Mouse (Mus musculus) embryonic facial prominence, embryonic 14.5 days (tissue): ENCODE measurements around the gene Ikbip. TPM values are rescaled to one million over a fixed set of nuclear protein-coding genes. Genes with fewer than 3 reads are reported as not detected.
A peak's percentile ranks its signal among the peaks of the same experiment; 100 is the strongest.

Source experiments
- ATAC-seq: fragments of 200-750 bp; cut with Nextera tagmentation; 2 replicates; pipeline ENCODE4 v1.8.0; 2017; ENCODE audit warnings: low read depth, moderate number of reproducible peaks, moderate TSS enrichment
- DNase-seq: peaks from one replicate; pipeline ENCODE4 v3.0.0-alpha.2; 2015; ENCODE audit warnings: low spot score
- H3K27ac ChIP-seq: fragments of 300-500 bp; sonication (generic); replicated peaks from 2 replicates; pipeline ENCODE4 v1.5.1; 2014; ENCODE audit warnings: low read depth, mild to moderate bottlenecking, low read length, moderate library complexity
- H3K27me3 ChIP-seq: fragments of 300-500 bp; sonication (generic); replicated peaks from 2 replicates; pipeline ENCODE4 v1.6.1; 2014; ENCODE audit warnings: low read length; ENCODE audit not compliant: control insufficient read depth, insufficient read depth
- H3K36me3 ChIP-seq: fragments of 300-500 bp; sonication (generic); 2 replicates; pipeline ENCODE4 v1.6.1; 2014; ENCODE audit warnings: low read length, mixed read lengths; ENCODE audit not compliant: control insufficient read depth, insufficient read depth
- H3K4me1 ChIP-seq: fragments of 300-500 bp; sonication (generic); 2 replicates; pipeline ENCODE4 v1.6.1; 2014; ENCODE audit warnings: antibody characterized with exemption, low read length; ENCODE audit not compliant: control insufficient read depth, insufficient read depth
- H3K4me2 ChIP-seq: fragments of 300-500 bp; sonication (generic); 2 replicates; pipeline ENCODE4 v1.6.1; 2014; ENCODE audit warnings: low read depth, mild to moderate bottlenecking, low read length, moderate library complexity, mixed read lengths
- H3K4me3 ChIP-seq: fragments of 300-500 bp; sonication (generic); 2 replicates; pipeline ENCODE4 v1.5.1; 2014; ENCODE audit warnings: low read depth, mild to moderate bottlenecking, low read length
- H3K9ac ChIP-seq: fragments of 300-500 bp; sonication (generic); 2 replicates; pipeline ENCODE4 v1.6.1; 2014; ENCODE audit warnings: low read depth, mild to moderate bottlenecking, low read length, moderate library complexity, mixed read lengths
- H3K9me3 ChIP-seq: fragments of 300-500 bp; sonication (generic); 2 replicates; pipeline ENCODE4 v1.6.1; 2016; ENCODE audit warnings: low read length; ENCODE audit not compliant: control insufficient read depth
- WGBS: fragments of 180-500 bp; shearing (Covaris S2); extraction: QIAGEN DNeasy Blood & Tissue Kit; methylation state at CpG from one replicate; pipeline ENCODE4 v1.1.7; 2014; 5-methylcytosine and 5-hydroxymethylcytosine counted together
- polyA plus RNA-seq: library from polyadenylated mRNA; unstranded; fragments of >200 nt; fragmentation: Nextera tagmentation; extraction: Ambion mirVana; gene quantifications from 2 replicates; pipeline ENCODE4 v1.2.1, GENCODE M21; 2014

Ikbip gene
- polyA plus RNA-seq, 1 experiment from 2014 or later = 79.6 TPM

DNA sequence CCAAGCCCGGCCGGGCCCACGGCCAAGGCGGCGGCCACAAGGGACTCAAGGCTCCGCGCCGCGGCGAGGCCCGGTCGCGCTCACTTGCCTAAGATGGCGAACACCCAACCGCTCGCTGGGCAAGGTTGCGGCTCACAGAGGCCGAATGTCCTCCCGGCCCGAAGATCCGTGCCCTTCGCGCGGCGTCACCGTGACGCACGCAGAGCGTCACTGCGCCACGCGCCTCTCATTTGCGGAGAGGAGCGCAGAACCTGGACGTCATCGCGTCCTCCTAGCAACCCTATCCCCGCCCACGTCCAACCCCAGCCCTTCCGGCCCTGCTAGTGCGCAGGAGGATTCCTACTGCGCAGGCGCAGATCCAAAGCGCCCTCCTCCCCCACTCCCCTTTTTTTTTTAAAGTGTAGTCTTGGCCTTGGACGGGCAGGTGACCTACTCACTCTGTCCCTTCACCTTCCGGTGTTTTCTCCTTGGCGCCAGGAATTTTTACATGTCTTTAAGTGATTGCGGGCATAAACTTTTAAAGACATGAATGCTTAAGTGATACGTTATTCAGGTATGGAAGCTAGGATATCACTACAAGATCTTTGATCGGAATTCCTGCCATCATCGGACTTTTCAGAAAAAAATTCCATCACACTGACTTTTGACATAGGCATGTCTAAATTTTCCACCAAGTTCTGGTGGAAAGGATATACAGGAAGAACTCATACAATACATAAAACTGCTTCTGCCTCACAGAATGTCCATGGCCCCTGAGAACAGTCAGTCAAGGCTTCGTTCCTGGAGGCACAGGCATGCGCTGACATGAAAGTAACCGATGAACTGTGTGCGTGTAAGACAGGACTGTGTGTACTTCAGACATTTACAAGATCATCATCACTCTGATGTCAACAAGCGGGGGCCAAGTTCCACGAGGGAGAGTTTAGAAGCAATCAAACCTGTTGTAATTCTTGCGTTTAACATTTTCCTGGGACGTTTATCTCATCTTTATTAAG lies 41.4 kb downstream of the Ikbip start, which contains the start of gene Slc25a3:
Slc25a3 (minus strand) TSS at position 232 of the 995 bp plus-strand sequence.
- Histone ChIP-seq H3K4me3 (peak within 1 kb of the TSS; percentile 99), H3K27me3 (no peaks in the 10 kb centered on the region), H3K4me2 (peak within 1 kb of the TSS; percentile 91), H3K27ac (peak within 1 kb of the TSS; percentile 94), H3K36me3 (peaks cover 30% of the 10 kb centered on the region), H3K9ac (peak within 1 kb of the TSS; percentile 99), H3K9me3 (no peaks in the 10 kb centered on the region), H3K4me1 (peaks cover 7% of the 10 kb centered on the region; the same call in 1 of the 2 replicates)
- peak; percentile 100 for ATAC-seq
- peak; percentile 99 for DNase-seq
- WGBS = 24% methylated on average over 27 of the region's 59 CpGs

DNA sequence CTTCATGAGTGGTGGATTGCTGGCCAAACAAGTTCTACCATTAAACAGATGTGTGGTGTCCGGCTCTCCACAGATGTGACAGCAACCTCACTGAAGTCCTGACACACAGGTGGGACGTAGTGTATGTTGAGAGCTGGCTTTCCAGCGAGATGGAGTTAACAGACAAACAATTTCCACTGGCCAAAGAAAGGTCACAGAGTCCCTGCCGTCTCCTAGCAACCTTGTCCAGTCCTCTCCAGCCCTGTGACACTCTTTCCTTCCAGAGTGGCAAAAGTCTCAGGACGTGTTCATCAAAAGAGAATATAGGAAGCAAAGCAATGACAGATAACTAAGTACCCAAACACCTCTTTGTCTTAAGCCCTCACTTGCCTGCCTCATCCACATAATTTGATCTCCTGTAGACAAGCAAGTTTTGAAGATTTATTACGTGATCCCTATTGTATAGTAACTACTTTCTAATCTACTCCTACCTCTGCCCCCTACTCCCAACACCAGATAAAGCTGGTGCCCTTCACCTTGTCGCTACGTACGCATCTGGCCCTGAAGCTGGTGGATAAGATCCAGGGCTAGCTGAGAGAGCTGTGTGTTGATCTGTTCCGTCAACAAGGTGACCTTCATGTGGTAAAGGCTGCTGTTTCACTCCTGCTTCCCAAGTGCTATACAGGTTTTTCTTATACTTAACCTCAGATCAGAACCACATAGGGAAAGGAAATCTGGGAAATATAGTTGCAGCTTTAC lies 44.0 kb downstream of the Ikbip start:
- Histone ChIP-seq H3K27me3 (no peaks in the 10 kb centered on the region), H3K36me3 (peaks cover 4% of the 10 kb centered on the region), H3K4me3 (no peak overlapping the region), H3K27ac (no peak overlapping the region), H3K9me3 (0 out of 2 replicates have a peak, but pooled peaks cover 3% of the 10 kb centered on the region), H3K4me1 (peaks cover 6% of the 10 kb centered on the region; the same call in 1 of the 2 replicates), H3K9ac (no peak overlapping the region), H3K4me2 (no peak overlapping the region)
- ATAC-seq (no peak), DNase-seq (no peak)
- 71% methylated on average over 10 of the region's 10 CpGs for WGBS

DNA sequence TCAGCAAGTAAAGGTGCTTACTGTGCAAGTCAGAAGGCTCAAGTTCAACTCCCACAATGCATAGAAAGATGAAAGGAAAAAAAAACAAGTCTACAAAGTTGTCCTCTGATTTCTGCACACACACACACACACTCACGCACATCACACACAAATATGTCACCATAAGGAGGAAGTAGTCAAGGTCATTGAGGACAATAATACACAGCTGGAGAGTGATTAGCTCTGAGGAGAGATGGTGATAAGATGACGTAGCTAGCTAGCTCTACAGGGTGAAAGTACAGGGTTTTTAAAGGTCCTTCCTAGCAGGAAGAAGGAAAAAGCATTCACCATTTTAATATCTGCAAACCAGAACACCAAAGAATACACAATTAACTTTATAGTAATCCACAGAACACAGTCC lies 44.7 kb downstream of the Ikbip start:
- 0 out of 2 replicates have a peak, but pooled peaks cover 3% of the 10 kb centered on the region for H3K9me3 ChIP-seq
- no peak overlapping the region for H3K4me3 ChIP-seq
- 0 out of 2 replicates have a peak, but pooled peaks cover 4% of the 10 kb centered on the region for H3K4me1 ChIP-seq
- WGBS = 74% methylated on average over 2 of the region's 2 CpGs
- H3K36me3 ChIP-seq = no peaks in the 10 kb centered on the region
- ATAC-seq = no peak
- no peak for DNase-seq
- no peaks in the 10 kb centered on the region for H3K27me3 ChIP-seq
- H3K9ac ChIP-seq = no peak overlapping the region
- H3K4me2 ChIP-seq = no peak overlapping the region
- no peak overlapping the region for H3K27ac ChIP-seq

DNA sequence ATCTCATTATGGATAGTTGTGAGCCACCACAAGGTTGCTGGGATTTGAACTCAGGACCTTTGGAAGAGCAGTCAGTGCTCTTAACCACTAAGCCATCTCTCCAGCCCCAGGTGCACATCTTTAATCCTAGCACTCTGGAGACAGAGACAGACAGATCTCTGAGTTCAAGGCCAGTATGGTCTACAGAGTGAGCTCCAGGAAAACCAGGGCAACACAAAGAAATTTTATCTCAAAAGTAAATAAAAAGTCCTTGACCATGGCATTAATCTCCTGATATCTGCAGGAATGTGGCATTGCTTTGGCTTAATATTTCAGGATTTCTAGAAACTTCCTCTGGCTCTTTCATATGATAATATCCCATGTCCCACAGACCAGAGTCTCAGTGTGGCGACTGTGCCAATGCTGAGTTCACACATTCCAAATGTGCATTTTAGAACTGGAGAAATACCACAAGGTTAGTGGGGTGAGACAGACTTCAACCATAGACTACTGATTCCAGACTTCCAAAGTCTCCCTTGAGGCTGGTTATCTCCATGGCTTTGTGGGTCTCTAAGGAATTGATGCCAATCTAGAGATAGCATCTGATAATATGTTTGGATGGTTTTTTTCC lies 45.9 kb downstream of the Ikbip start:
- Histone ChIP-seq H3K9ac (no peak overlapping the region), H3K27ac (no peak overlapping the region), H3K4me1 (0 out of 2 replicates have a peak, but pooled peaks cover 4% of the 10 kb centered on the region), H3K4me2 (no peak overlapping the region), H3K27me3 (no peaks in the 10 kb centered on the region), H3K36me3 (no peaks in the 10 kb centered on the region), H3K4me3 (no peak overlapping the region), H3K9me3 (0 out of 2 replicates have a peak, but pooled peaks cover 3% of the 10 kb centered on the region)
- no peak for DNase-seq
- ATAC-seq = no peak
- 55% methylated on average over 1 of the region's 1 CpGs for WGBS

DNA sequence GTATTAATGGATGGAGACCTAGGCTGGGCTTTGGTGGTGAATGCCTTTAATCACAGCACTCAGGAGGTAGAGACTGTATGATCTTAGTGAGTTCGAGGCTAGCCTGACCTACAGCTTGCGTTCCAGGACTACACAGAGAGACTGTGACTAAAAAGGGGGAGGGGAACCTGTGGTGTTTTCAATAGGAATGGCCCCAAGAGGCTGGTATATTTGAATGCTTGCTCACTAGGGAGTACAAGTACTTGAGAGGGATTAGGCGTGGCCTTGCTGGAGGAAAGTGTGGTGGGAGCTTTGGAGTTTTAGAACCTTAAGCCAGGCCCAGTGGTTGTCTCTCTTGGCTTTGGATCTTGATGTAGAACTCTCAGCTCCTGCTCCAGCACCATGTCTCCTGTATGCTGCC lies 48.1 kb downstream of the Ikbip start:
- no peak overlapping the region for H3K9ac ChIP-seq
- no peaks in the 10 kb centered on the region for H3K27me3 ChIP-seq
- H3K27ac ChIP-seq = no peak overlapping the region
- ATAC-seq (no peak), DNase-seq (no peak)
- 0 out of 2 replicates have a peak, but pooled peaks cover 3% of the 10 kb centered on the region for H3K9me3 ChIP-seq
- no peak overlapping the region for H3K4me3 ChIP-seq
- H3K36me3 ChIP-seq = no peaks in the 10 kb centered on the region
- 85% methylated on average over 3 of the region's 3 CpGs for WGBS
- H3K4me1 ChIP-seq = no peaks in the 10 kb centered on the region
- H3K4me2 ChIP-seq = no peak overlapping the region

DNA sequence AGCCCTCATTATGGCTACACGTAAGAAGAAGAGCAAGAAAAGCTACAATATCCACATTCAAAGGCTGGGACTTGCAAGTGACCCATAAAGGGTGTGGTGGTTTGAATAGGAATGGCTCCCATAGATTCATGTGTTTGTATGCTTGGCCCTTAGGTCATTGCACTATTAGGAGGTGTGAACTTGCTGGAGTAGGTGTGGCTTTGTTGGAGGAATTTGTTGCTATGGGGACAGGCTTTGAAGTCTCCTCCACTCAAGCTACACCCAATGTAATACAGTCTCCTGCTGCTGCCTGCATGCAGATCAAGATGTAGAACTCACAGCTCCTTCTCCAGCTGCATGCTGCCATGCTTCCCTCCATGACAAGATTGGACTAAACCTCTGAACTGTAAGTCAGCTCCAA lies 48.8 kb downstream of the Ikbip start:
- Histone ChIP-seq H3K27me3 (no peaks in the 10 kb centered on the region), H3K27ac (no peak overlapping the region), H3K9me3 (0 out of 2 replicates have a peak, but pooled peaks cover 3% of the 10 kb centered on the region), H3K9ac (no peak overlapping the region), H3K4me3 (no peak overlapping the region), H3K4me2 (no peak overlapping the region), H3K4me1 (no peaks in the 10 kb centered on the region), H3K36me3 (no peaks in the 10 kb centered on the region)
- no peak for ATAC-seq
- DNase-seq = no peak
- 89% methylated on average over 1 of the region's 1 CpGs for WGBS

DNA sequence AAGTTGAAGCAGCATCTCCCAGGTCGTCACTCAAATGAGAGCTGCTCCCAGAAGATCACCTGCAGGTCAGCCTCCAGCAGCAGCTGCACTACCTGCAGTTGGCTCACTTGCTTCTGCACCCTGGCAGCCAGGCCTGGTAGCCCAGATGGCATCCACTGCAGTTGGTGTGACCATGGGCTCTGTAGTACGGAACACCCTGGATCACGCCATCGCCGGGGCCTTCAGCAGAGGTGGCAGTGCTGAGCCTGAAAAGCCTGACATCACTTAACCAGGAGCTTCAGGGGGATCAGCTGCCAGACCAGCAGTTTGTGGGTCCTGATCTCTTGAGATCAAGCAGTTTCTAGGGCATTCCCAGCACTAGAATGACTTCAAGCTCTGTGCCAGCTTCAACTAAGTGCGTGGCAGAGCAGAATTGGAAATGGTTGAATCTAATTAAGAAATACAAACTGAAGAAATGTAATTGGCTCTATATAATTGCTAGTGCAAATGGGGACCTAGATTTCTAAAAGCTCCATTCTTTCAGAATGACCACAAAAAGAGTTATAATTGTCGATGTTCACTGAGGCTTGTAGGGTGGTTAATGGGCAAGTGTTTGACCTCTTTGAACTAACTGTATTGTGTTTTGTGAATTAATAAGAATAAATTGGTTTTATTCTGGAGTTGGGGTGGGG lies 52.7 kb downstream of the Ikbip start:
- Histone ChIP-seq H3K36me3 (no peaks in the 10 kb centered on the region), H3K4me1 (no peaks in the 10 kb centered on the region), H3K4me2 (no peak overlapping the region), H3K4me3 (no peak overlapping the region), H3K27ac (no peak overlapping the region), H3K9me3 (no peaks in the 10 kb centered on the region), H3K9ac (no peak overlapping the region), H3K27me3 (no peaks in the 10 kb centered on the region)
- 89% methylated on average over 7 of the region's 7 CpGs for WGBS
- ATAC-seq (no peak), DNase-seq (no peak)

DNA sequence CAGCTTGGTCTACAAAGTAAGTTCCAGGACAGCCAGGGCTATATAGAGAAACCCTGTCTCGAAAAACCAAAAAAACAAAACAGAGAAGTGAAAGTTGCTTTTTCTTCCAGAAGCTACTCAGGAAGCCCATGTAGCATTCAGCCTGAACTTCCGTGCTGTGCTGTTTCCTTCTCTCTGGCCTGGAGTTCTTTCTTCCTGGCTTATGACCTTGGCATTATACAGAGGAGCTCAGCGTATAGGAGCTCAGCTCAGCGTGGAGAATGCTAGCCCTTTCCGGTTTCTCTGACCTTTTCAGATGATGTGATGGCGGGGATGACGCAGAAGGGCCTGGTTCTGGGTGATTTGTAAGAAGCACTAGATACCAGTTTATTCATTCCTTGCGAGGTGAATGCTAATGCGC lies 54.7 kb downstream of the Ikbip start:
- Histone ChIP-seq H3K4me3 (no peak overlapping the region), H3K27me3 (no peaks in the 10 kb centered on the region), H3K4me1 (no peaks in the 10 kb centered on the region), H3K4me2 (no peak overlapping the region), H3K9ac (no peak overlapping the region), H3K9me3 (no peaks in the 10 kb centered on the region), H3K36me3 (no peaks in the 10 kb centered on the region), H3K27ac (no peak overlapping the region)
- ATAC-seq = no peak
- DNase-seq = no peak
- WGBS = 82% methylated on average over 9 of the region's 9 CpGs
